Mouse (Mus musculus): ENCODE data around the gene Cfap65.

GRCm38 (mm10) chr1:74856791-74857190, 78.6 kb downstream of the Cfap65 start:
- TF ChIP-seq CTCF (IDR thresholded peaks at IDR 0.05) (no peak), POLR2A (IDR thresholded peaks at IDR 0.05; ENCODE audit: insufficient read depth, low read depth, low read length) (no peak)
